Mouse (Mus musculus) gastrocnemius, postnatal 36 days (tissue): ENCODE results near the gene Myo1e. TPM values are rescaled to one million over a fixed set of nuclear protein-coding genes. Genes with fewer than 3 reads are reported as not detected.
A peak's percentile ranks its signal among the peaks of the same experiment; 100 is the strongest.

Experiments
- DNase-seq, 2 experiments: peaks; one replicate each; pipeline ENCODE4 v3.0.0; 2022
- intact Hi-C: fragments of 180-260 bp; cut with DNase I; formaldehyde crosslinking; loops from one replicate; pipeline ENCODE4 v1.15.1; 2025
- microRNA-seq, 2 experiments: library from miRNA; unstranded; fragments of <30 nt; microRNA quantifications; one replicate each; pipeline ENCODE4 v1.2.0; 2021
- total RNA-seq, 2 experiments: library from RNA; stranded (reverse); gene quantifications; 2 replicates each; pipeline ENCODE4 v1.2.3; 2021

Myo1e gene
- total RNA-seq, 2 experiments from 2014 or later: 7.0 to 8.4 TPM

- no peak for DNase-seq
- intact Hi-C loops: no loop called here
Measured at GRCm38 (mm10) chr9:70391660-70392562, 184.8 kb downstream of the Myo1e start.

GRCm38 (mm10) chr9:70392563-70392907, 185.4 kb downstream of the Myo1e start:
- DNase-seq: peak in 1 of 2 experiments; percentile 11
- intact Hi-C loops: no loop called here

- intact Hi-C loops: loop anchor here (2.0 kb wide), 1 partner anchor 287 kb away; no protein-coding TSS in a partner anchor
- no peak for DNase-seq
Measured at GRCm38 (mm10) chr9:70395617-70396016, 188.5 kb downstream of the Myo1e start.

GRCm38 (mm10) chr9:70396083-70396482, 188.9 kb downstream of the Myo1e start:
- intact Hi-C loops: no loop called here
- no peak for DNase-seq

GRCm38 (mm10) chr9:70401937-70402539, 194.9 kb downstream of the Myo1e start:
- DNase-seq: no peak
- intact Hi-C loops: loop anchor here (10.0 kb wide), 1 partner anchor 663 kb away; no protein-coding TSS in a partner anchor

GRCm38 (mm10) chr9:70406596-70406995, 199.4 kb downstream of the Myo1e start:
- intact Hi-C loops: loop anchor here (10.0 kb wide), 1 partner anchor 658 kb away; no protein-coding TSS in a partner anchor
- no peak for DNase-seq

GRCm38 (mm10) chr9:70408791-70409190, 201.6 kb downstream of the Myo1e start:
- intact Hi-C loops: loop anchor here (10.0 kb wide), 1 partner anchor 656 kb away; no protein-coding TSS in a partner anchor
- DNase-seq: no peak

- no peak for DNase-seq
- intact Hi-C loops: loop anchor here (10.0 kb wide), 1 partner anchor 655 kb away; no protein-coding TSS in a partner anchor
Measured at GRCm38 (mm10) chr9:70409743-70410142, 202.6 kb downstream of the Myo1e start.

- DNase-seq: no peak
- intact Hi-C loops: no loop called here
Measured at GRCm38 (mm10) chr9:70410668-70411067, 203.5 kb downstream of the Myo1e start.

GRCm38 (mm10) chr9:70413038-70413437, 205.9 kb downstream of the Myo1e start:
- DNase-seq: no peak
- intact Hi-C loops: no loop called here

- no peak for DNase-seq
- intact Hi-C loops: loop anchor here (5.0 kb wide), 1 partner anchor 151 kb away; no protein-coding TSS in a partner anchor
Measured at GRCm38 (mm10) chr9:70416412-70416811, 209.3 kb downstream of the Myo1e start.

- intact Hi-C loops: no loop called here
- DNase-seq: peak; percentile 65 to 74
Measured at GRCm38 (mm10) chr9:70421257-70422056, 214.3 kb downstream of the Myo1e start, which contains the start of gene Ccnb2. Ccnb2 (minus strand) TSS chr9:70421547.

- intact Hi-C loops: no loop called here
- DNase-seq: no peak
Measured at GRCm38 (mm10) chr9:70422661-70423060, 215.5 kb downstream of the Myo1e start.

- intact Hi-C loops: no loop called here
- no peak for DNase-seq
Measured at GRCm38 (mm10) chr9:70439959-70440358, 232.8 kb downstream of the Myo1e start.

GRCm38 (mm10) chr9:70449072-70449471, 241.9 kb downstream of the Myo1e start:
- intact Hi-C loops: no loop called here

More at GRCm38 (mm10) chr9:70449072-70449471, 241.9 kb downstream of the Myo1e start:
- DNase-seq: no peak

Small RNA genes lying within 50 kb of the gene (microRNA-seq; reads per million reads assigned to microRNA genes)
- 0 to 1.4 reads per million in 2 experiments for gene Mir5626

Other genes starting within 250 kb of the Myo1e start
- gene Bnip2, start 217.9 kb upstream of the Myo1e start, total RNA-seq: 10 to 100 TPM; 70.4 to 74.8 TPM
- gene Gtf2a2, start 194.8 kb upstream of the Myo1e start, total RNA-seq: 10 to 100 TPM; 49.1 to 52.8 TPM
- gene Gcnt3, start 169.3 kb upstream of the Myo1e start, total RNA-seq: not detected
- gene Fam81a, start 64.8 kb upstream of the Myo1e start, total RNA-seq: 1 to 10 TPM in 1 of 2 experiments, under 1 TPM in 1; 0.62 to 1.6 TPM
- gene Ccnb2, start 214.2 kb downstream of the Myo1e start, total RNA-seq: under 1 TPM; 0.43 to 0.86 TPM